Mouse (Mus musculus): ENCODE results near the gene Kif1b. TPM values are rescaled to one million over a fixed set of nuclear protein-coding genes. Genes with fewer than 3 reads are reported as not detected.
"Not testable (repeated sequence)": the region's sequence is repeated elsewhere in the genome, so short reads cannot be mapped to it uniquely, and the experiment has no call there.

Kif1b gene
- polyA plus RNA-seq, 1 experiment from 2014 or later = 41.6 TPM

DNA sequence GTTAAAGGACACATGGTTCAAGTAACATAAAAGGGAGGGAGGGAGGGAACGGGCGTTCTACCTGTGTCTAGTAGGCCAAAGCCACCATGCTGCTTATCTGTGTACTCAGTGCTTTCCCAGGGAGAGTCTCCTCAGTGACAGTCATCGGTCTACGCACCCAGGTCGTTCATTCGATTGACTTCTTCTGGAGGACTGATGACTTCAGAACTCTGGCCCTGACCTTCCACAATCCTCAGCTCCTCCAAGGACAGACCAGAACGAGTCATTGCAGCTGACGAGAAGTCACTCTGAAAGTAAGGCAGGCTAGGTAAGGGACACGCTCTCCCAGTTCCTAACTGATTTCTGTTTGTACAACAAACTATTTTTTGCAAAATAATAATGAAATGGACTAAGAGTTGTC lies 94.0 kb downstream of the Kif1b start:
- H3K4me3 ChIP-seq = no peak overlapping the region
- H3K27ac ChIP-seq = no peak overlapping the region
- whole genome bisulfite sequencing = 93% methylated on average over 9 of the region's 9 CpGs
- no peaks in the 10 kb centered on the region; the same call in 1 of the 2 replicates for H3K4me1 ChIP-seq
- H3K36me3 ChIP-seq = peaks cover 68% of the 10 kb centered on the region
- H3K27me3 ChIP-seq = no peaks in the 10 kb centered on the region
- no peaks in the 10 kb centered on the region for H3K9me3 ChIP-seq
- no peak overlapping the region for H3K4me2 ChIP-seq
- no peak overlapping the region for H3K9ac ChIP-seq
- no peak for ATAC-seq (ENCODE audit: insufficient number of reproducible peaks, low FRiP score, low TSS enrichment, low read depth)

DNA sequence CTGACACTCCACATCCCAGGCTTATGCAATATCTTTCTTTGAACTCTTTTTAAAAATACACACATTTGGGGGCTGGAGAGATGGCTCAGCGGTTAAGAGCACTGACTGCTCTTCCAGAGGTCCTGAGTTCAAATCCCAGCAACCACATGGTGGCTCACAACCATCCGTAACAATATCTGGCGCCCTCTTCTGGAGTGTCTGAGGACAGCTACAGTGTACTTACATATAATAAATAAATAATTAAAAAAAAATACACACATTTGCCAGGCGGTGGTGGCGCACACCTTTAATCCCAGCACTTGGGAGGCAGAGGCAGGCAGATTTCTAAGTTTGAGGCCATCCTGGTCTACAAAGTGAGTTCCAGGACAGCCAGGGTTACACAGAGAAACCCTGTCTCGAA lies 96.1 kb downstream of the Kif1b start:
- not testable (repeated sequence) for H3K4me2 ChIP-seq; H3K27me3 ChIP-seq; H3K27ac ChIP-seq; H3K9me3 ChIP-seq; H3K9ac ChIP-seq; H3K4me3 ChIP-seq; ATAC-seq (ENCODE audit: insufficient number of reproducible peaks, low FRiP score, low TSS enrichment, low read depth); H3K4me1 ChIP-seq
- WGBS = 94% methylated on average over 6 of the region's 6 CpGs
- peaks cover 73% of the 10 kb centered on the region for H3K36me3 ChIP-seq

DNA sequence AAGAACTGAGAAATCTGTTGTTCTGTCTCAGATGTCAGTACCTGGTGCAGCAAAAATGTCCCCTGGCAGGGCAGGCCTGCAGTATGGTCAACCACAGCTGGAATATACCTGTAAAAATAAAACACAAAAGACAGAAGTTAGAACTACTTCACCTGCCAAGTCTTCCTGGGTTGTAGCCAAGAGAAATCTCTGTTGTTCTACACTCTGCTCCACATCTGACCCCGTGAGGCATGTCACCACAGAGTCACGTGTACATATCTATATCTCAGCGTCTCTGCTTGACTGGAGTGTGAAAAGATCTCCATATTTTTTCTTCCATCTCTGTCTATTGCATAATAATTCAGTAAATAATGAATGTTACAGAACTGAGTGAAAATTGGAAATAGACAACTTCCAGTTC lies 105.0 kb downstream of the Kif1b start:
- Histone ChIP-seq H3K27me3 (no peaks in the 10 kb centered on the region), H3K27ac (no peak overlapping the region), H3K36me3 (peaks cover 76% of the 10 kb centered on the region), H3K4me2 (no peak overlapping the region), H3K4me3 (no peak overlapping the region), H3K4me1 (no peaks in the 10 kb centered on the region), H3K9me3 (no peaks in the 10 kb centered on the region), H3K9ac (no peak overlapping the region)
- WGBS = 61% methylated on average over 3 of the region's 3 CpGs
- ATAC-seq (ENCODE audit: insufficient number of reproducible peaks, low FRiP score, low TSS enrichment, low read depth) = no peak

DNA sequence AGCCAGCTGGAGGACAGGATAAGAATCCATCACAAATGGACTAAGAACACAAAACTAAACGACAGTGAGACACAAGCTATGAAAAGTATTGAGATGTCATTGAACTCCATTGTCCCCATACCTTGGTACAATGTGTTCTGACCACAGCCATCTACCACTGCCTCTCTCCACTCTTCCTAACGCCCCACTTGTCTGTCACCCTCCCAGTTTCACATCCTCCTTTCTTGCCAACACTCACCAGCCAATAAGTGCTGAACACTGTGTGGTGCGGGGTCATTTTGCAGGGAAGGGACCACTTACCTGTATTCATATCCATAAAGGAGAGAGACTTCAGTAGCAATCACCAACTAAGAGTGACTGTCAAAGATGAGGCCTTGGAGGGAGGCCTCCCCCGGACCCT lies 106.4 kb downstream of the Kif1b start:
- Histone ChIP-seq H3K9ac (no peak overlapping the region), H3K27me3 (no peaks in the 10 kb centered on the region), H3K4me2 (no peak overlapping the region), H3K4me3 (no peak overlapping the region), H3K27ac (no peak overlapping the region), H3K4me1 (no peaks in the 10 kb centered on the region), H3K9me3 (no peaks in the 10 kb centered on the region), H3K36me3 (peaks cover 72% of the 10 kb centered on the region)
- no peak for ATAC-seq (ENCODE audit: insufficient number of reproducible peaks, low FRiP score, low TSS enrichment, low read depth)
- WGBS = 90% methylated on average over 4 of the region's 4 CpGs

DNA sequence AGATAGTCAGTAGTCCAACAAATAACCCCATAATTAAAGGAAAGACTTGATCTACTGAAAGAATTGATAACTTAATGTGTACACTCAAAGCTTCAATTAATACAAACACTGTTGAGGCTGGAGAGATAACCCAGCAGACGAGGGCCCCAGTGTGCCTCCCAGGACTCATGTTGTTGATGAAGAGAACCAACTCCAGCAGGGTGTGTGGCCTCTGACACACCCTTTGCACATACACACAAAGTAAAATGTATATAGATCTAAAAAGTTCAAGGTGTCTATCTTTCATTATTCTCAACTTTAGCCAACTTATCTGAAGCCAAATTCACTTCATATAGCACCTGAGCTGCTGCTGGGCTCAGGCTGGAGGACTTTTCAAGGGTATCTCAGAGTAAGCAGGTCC lies 110.3 kb downstream of the Kif1b start:
- 78% methylated on average over 1 of the region's 1 CpGs for WGBS
- Histone ChIP-seq H3K27me3 (no peaks in the 10 kb centered on the region), H3K36me3 (peaks cover 59% of the 10 kb centered on the region), H3K27ac (no peak overlapping the region), H3K4me3 (no peak overlapping the region), H3K9ac (no peak overlapping the region), H3K4me2 (no peak overlapping the region), H3K4me1 (no peaks in the 10 kb centered on the region), H3K9me3 (no peaks in the 10 kb centered on the region)
- no peak for ATAC-seq (ENCODE audit: insufficient number of reproducible peaks, low FRiP score, low TSS enrichment, low read depth)

DNA sequence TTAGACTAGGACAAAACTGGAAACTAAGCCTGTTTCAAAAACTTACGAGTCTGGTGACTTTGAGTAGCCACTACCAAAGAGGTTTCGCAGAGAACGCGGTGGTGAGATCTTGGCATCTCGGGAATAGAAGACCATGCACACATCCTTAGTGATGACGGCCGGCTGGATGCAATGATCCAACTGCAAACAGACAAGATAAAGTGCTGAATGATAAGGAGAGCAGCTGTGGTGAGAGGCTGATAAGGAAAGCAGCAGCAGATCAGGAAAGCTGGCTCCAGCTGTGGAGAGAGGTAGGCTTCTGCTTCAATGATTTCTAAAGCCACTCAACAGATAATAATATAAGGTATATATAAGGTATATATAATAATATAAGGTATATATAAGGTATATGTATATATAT lies 116.4 kb downstream of the Kif1b start:
- Histone ChIP-seq H3K9ac (no peak overlapping the region), H3K4me3 (no peak overlapping the region), H3K27ac (no peak overlapping the region), H3K36me3 (peaks cover 61% of the 10 kb centered on the region), H3K4me1 (no peaks in the 10 kb centered on the region), H3K27me3 (no peaks in the 10 kb centered on the region), H3K9me3 (no peaks in the 10 kb centered on the region), H3K4me2 (no peak overlapping the region)
- ATAC-seq (ENCODE audit: insufficient number of reproducible peaks, low FRiP score, low TSS enrichment, low read depth) = no peak
- WGBS = 93% methylated on average over 7 of the region's 7 CpGs

DNA sequence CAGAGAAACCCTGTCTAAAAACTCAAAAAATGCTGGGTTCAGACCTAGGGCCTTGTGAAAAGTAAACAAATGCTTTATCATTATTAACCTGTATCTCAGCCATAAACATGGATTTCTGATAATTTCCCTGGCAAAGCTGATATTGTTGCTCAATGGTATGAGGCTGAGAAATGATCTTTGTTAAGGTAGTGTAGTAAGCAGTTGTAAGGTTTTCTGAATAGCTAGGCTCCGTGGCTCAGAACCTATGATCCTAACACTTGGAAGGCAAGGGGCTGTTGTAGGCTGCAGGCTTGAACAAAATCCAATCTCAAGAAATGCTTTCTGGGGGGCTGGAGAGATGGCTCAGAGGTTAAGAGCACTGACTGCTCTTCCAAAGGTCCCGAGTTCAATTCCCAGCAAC lies 118.9 kb downstream of the Kif1b start:
- Histone ChIP-seq H3K27ac (no peak overlapping the region), H3K4me2 (no peak overlapping the region), H3K9me3 (no peaks in the 10 kb centered on the region), H3K9ac (no peak overlapping the region), H3K4me3 (no peak overlapping the region), H3K36me3 (peaks cover 75% of the 10 kb centered on the region), H3K4me1 (no peaks in the 10 kb centered on the region), H3K27me3 (no peaks in the 10 kb centered on the region)
- no peak for ATAC-seq (ENCODE audit: insufficient number of reproducible peaks, low FRiP score, low TSS enrichment, low read depth)
- WGBS = 96% methylated on average over 2 of the region's 2 CpGs

DNA sequence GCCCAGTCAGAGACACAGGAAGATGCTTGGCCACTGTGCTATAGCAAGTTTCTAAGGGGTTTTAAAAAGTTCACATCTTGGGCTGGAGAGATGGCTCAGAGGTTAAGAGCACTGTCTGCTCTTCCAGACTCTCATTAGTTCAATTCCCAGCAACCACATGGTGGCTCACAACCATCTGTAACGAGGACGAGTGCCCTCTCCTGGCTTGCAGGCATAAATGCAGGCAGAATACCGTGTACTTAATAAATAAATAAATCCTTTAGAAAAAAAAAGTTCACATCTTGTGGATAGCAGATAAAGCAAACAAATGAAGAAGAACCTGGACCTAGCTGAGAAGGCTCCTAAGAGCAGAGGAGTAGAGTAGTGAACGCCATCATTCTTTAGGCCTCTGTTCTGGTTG lies 124.7 kb downstream of the Kif1b start:
- no peak overlapping the region for H3K9ac ChIP-seq
- no peak for ATAC-seq (ENCODE audit: insufficient number of reproducible peaks, low FRiP score, low TSS enrichment, low read depth)
- H3K4me3 ChIP-seq = no peak overlapping the region
- no peak overlapping the region for H3K27ac ChIP-seq
- no peaks in the 10 kb centered on the region for H3K27me3 ChIP-seq
- H3K9me3 ChIP-seq = no peaks in the 10 kb centered on the region
- H3K36me3 ChIP-seq = peaks cover 83% of the 10 kb centered on the region
- 56% methylated on average over 4 of the region's 4 CpGs for WGBS
- no peak overlapping the region for H3K4me2 ChIP-seq
- H3K4me1 ChIP-seq = no peaks in the 10 kb centered on the region

DNA sequence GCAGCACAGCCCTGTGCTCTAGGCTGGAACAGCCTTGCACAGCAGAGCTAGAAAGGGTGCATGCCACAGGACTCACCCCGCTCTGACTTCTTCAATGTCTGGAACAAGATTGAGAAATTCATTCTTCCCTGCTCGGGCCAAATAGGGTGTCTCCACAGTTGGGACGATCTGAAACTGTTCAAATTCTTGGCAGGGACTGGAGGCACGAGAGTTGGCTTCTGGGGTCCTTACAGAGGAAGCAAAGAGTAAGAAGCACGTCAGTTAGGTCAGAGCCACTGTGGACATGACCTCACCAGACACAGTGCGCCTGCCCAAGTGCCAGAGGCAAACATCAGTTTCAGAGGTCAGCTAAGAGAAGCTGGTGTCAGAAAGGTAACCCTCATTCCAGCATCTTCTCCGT lies 125.3 kb downstream of the Kif1b start:
- peaks cover 78% of the 10 kb centered on the region for H3K36me3 ChIP-seq
- no peak for ATAC-seq (ENCODE audit: insufficient number of reproducible peaks, low FRiP score, low TSS enrichment, low read depth)
- H3K4me1 ChIP-seq = no peaks in the 10 kb centered on the region
- no peak overlapping the region for H3K4me3 ChIP-seq
- H3K9me3 ChIP-seq = no peaks in the 10 kb centered on the region
- no peak overlapping the region for H3K9ac ChIP-seq
- WGBS = 81% methylated on average over 7 of the region's 7 CpGs
- no peak overlapping the region for H3K27ac ChIP-seq
- no peaks in the 10 kb centered on the region for H3K27me3 ChIP-seq
- no peak overlapping the region for H3K4me2 ChIP-seq

DNA sequence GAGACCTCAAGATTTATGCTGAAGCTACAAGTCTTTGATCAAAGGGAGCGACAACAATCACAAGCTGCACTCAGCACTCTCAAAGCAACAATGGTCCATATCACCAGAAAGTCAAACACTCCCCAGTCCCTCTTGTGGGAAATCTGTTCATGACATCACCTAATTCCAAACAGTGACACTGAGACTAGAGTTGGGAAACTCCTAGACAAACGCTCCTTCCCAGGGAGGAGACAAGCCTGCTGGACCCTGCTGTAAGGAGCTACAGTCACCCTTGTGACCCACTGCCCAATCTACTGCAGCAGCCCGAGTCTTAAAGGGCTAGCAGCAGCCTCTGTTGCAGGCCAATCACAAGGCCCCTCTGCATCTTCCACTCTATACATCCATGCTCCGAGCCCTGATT lies 127.9 kb downstream of the Kif1b start:
- no peaks in the 10 kb centered on the region for H3K4me1 ChIP-seq
- WGBS = 55% methylated on average over 4 of the region's 4 CpGs
- no peak overlapping the region for H3K4me3 ChIP-seq
- H3K27ac ChIP-seq = no peak overlapping the region
- H3K27me3 ChIP-seq = no peaks in the 10 kb centered on the region
- H3K9ac ChIP-seq = no peak overlapping the region
- no peak for ATAC-seq (ENCODE audit: insufficient number of reproducible peaks, low FRiP score, low TSS enrichment, low read depth)
- H3K9me3 ChIP-seq = no peaks in the 10 kb centered on the region
- peaks cover 55% of the 10 kb centered on the region for H3K36me3 ChIP-seq
- H3K4me2 ChIP-seq = no peak overlapping the region

DNA sequence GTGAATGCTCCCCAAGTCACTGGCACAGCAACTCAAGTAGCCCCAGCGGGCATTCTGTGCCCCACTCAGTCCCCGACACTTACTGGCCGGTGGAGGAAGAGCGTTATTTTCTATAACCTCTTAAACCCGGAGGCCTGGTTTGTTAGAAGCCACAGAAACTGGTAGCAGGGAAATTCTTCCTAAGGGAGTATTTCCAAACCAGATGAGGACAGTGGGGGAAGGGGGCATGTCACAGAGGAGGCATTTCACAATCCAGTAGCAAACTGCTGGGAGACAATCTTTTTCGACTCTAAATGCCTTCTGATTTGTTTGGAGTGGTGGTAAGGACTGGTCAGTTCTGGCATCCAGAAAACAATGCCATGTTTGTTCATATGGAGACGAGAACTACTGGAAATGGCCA lies 128.3 kb downstream of the Kif1b start:
- Histone ChIP-seq H3K9ac (no peak overlapping the region), H3K4me2 (no peak overlapping the region), H3K4me1 (no peaks in the 10 kb centered on the region), H3K36me3 (peaks cover 51% of the 10 kb centered on the region), H3K27ac (no peak overlapping the region), H3K4me3 (no peak overlapping the region), H3K9me3 (no peaks in the 10 kb centered on the region), H3K27me3 (no peaks in the 10 kb centered on the region)
- ATAC-seq (ENCODE audit: insufficient number of reproducible peaks, low FRiP score, low TSS enrichment, low read depth) = no peak
- WGBS = 77% methylated on average over 7 of the region's 7 CpGs

DNA sequence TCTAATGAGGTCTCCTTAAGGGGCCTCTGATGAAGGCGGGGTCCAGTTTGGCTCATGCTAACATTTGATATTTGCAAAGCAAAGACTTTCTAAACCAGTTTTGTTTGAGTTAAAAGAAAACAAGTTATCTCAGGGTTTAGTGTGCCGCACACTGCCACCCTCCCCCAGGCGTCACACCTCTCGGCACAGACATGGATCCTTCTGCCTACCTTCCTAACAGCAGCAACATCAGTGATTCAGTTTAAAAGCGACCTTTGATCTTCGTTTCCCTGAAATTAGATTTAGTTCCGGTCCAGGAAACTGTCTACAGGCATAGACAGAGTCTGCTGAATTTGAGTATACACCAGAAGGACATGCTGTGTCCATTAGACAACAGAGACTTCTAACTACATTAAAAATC lies 129.2 kb downstream of the Kif1b start:
- ATAC-seq (ENCODE audit: insufficient number of reproducible peaks, low FRiP score, low TSS enrichment, low read depth) = no peak
- Histone ChIP-seq H3K4me3 (no peak overlapping the region), H3K27ac (no peak overlapping the region), H3K4me2 (no peak overlapping the region), H3K4me1 (0 out of 2 replicates have a peak, but pooled peaks cover under 1% of the 10 kb centered on the region), H3K9me3 (no peaks in the 10 kb centered on the region), H3K9ac (no peak overlapping the region), H3K27me3 (no peaks in the 10 kb centered on the region), H3K36me3 (peaks cover 43% of the 10 kb centered on the region)
- WGBS = 63% methylated on average over 7 of the region's 7 CpGs

DNA sequence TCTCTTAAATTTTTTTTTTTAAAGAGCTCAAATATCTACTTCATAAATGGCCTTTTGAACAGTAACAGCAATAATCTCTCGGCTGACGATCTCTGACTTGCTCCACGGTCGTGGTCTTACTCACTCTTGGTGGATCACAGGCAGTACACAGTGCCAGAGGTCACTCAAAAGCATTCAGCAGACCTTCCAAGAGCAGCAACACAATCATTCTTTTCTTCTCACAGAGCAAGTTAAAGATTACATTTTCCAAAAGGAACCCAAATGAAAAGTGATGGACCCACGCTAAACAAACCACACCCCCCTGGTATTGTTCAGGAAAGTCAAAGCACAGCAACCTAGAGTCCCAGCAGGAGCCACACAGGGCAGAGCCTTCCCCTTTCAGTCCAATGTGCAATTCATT lies 130.4 kb downstream of the Kif1b start:
- Histone ChIP-seq H3K4me3 (no peak overlapping the region), H3K9ac (no peak overlapping the region)
- 70% methylated on average over 5 of the region's 5 CpGs for WGBS

More for the DNA sequence above, 130.4 kb downstream of the Kif1b start:
- H3K4me1 ChIP-seq = peaks cover 13% of the 10 kb centered on the region
- no peaks in the 10 kb centered on the region for H3K9me3 ChIP-seq
- no peak overlapping the region for H3K4me2 ChIP-seq
- H3K36me3 ChIP-seq = peaks cover 30% of the 10 kb centered on the region
- H3K27me3 ChIP-seq = no peaks in the 10 kb centered on the region
- ATAC-seq (ENCODE audit: insufficient number of reproducible peaks, low FRiP score, low TSS enrichment, low read depth) = no peak
- H3K27ac ChIP-seq = no peak overlapping the region
